Mouse (Mus musculus) spleen, postnatal 14 days (tissue): Measurements from ENCODE around the gene Mpped2.

Source experiments
- DNase-seq, 2 experiments: peaks; one replicate each; pipeline ENCODE4 v3.0.0; 2021 to 2022; ENCODE audit warnings: low spot score in 2 of 2

Gene Mpped2

GRCm38 (mm10) chr2:106705664-106706063, 12.6 kb downstream of the Mpped2 start:
- no peak for DNase-seq

GRCm38 (mm10) chr2:106707136-106707535, 14.1 kb downstream of the Mpped2 start:
- DNase-seq = no peak

GRCm38 (mm10) chr2:106710862-106711477, 17.9 kb downstream of the Mpped2 start:
- DNase-seq = no peak

GRCm38 (mm10) chr2:106711506-106711905, 18.4 kb downstream of the Mpped2 start:
- no peak for DNase-seq

GRCm38 (mm10) chr2:106713151-106713550, 20.1 kb downstream of the Mpped2 start:
- no peak for DNase-seq

- no peak for DNase-seq
Measured at GRCm38 (mm10) chr2:106715674-106716364, 22.8 kb downstream of the Mpped2 start.

GRCm38 (mm10) chr2:106716365-106716717, 23.3 kb downstream of the Mpped2 start:
- no peak for DNase-seq

- no peak for DNase-seq
Measured at GRCm38 (mm10) chr2:106718888-106719287, 25.8 kb downstream of the Mpped2 start.

- DNase-seq = no peak
Measured at GRCm38 (mm10) chr2:106719434-106719833, 26.4 kb downstream of the Mpped2 start.

GRCm38 (mm10) chr2:106720644-106721043, 27.6 kb downstream of the Mpped2 start:
- DNase-seq = no peak

- DNase-seq = no peak
Measured at GRCm38 (mm10) chr2:106722020-106722419, 29.0 kb downstream of the Mpped2 start.

GRCm38 (mm10) chr2:106729951-106730564, 37.0 kb downstream of the Mpped2 start:
- no peak for DNase-seq

- no peak for DNase-seq
Measured at GRCm38 (mm10) chr2:106730608-106731007, 37.5 kb downstream of the Mpped2 start.

- DNase-seq = no peak
Measured at GRCm38 (mm10) chr2:106731478-106731877, 38.4 kb downstream of the Mpped2 start.

- DNase-seq = no peak
Measured at GRCm38 (mm10) chr2:106732171-106732570, 39.1 kb downstream of the Mpped2 start.

- no peak for DNase-seq
Measured at GRCm38 (mm10) chr2:106733396-106733795, 40.3 kb downstream of the Mpped2 start.

GRCm38 (mm10) chr2:106734004-106734403, 40.9 kb downstream of the Mpped2 start:
- DNase-seq = no peak

- no peak for DNase-seq
Measured at GRCm38 (mm10) chr2:106735211-106735610, 42.1 kb downstream of the Mpped2 start.

- DNase-seq = no peak
Measured at GRCm38 (mm10) chr2:106735792-106736359, 42.8 kb downstream of the Mpped2 start.

- DNase-seq = no peak
Measured at GRCm38 (mm10) chr2:106738951-106739350, 45.9 kb downstream of the Mpped2 start.

- no peak for DNase-seq
Measured at GRCm38 (mm10) chr2:106744086-106744485, 51.0 kb downstream of the Mpped2 start.

GRCm38 (mm10) chr2:106744601-106745000, 51.5 kb downstream of the Mpped2 start:
- no peak for DNase-seq

GRCm38 (mm10) chr2:106745364-106745763, 52.3 kb downstream of the Mpped2 start:
- DNase-seq = no peak
